Mouse (Mus musculus): ENCODE data around the gene Pknox1. TPM values are rescaled to one million over a fixed set of nuclear protein-coding genes. Genes with fewer than 3 reads are reported as not detected.
A peak's percentile ranks its signal among the peaks of the same experiment; 100 is the strongest.
"Not testable (repeated sequence)": the region's sequence is repeated elsewhere in the genome, so short reads cannot be mapped to it uniquely, and the experiment has no call there.

Gene Pknox1
- polyA plus RNA-seq, 1 experiment from 2014 or later, result 25.1 TPM

- Histone ChIP-seq H3K9me3 (no peaks in the 10 kb centered on the region), H3K27me3 (replicated peaks; ENCODE audit: low read depth, poor library complexity, severe bottlenecking) (no peaks in the 10 kb centered on the region), H3K36me3 (replicated peaks) (peaks cover 13% of the 10 kb centered on the region), H3K27ac (replicated peaks) (peak overlapping the region; percentile 84), H3K4me3 (0 out of 2 replicates have a peak overlapping the region, but pooled peaks have one; percentile 2), H3K4me1 (peaks cover 32% of the 10 kb centered on the region)
- WGBS, result 39% methylated on average over 8 of the region's 8 CpGs
- DNase-seq (ENCODE audit: low spot score), result peak; percentile 53
Measured at GRCm38 (mm10) chr17:31535871-31536629, 28.5 kb upstream of the Pknox1 start.

- no peaks in the 10 kb centered on the region for H3K27me3 ChIP-seq (replicated peaks; ENCODE audit: low read depth, poor library complexity, severe bottlenecking)
- no peaks in the 10 kb centered on the region for H3K9me3 ChIP-seq
- no peak overlapping the region for H3K27ac ChIP-seq (replicated peaks)
- peaks cover 38% of the 10 kb centered on the region for H3K4me1 ChIP-seq
- no peaks in the 10 kb centered on the region for H3K36me3 ChIP-seq (replicated peaks)
- no peak for DNase-seq (ENCODE audit: low spot score)
- WGBS, result 64% methylated on average over 3 of the region's 3 CpGs
- no peak overlapping the region for H3K4me3 ChIP-seq
Measured at GRCm38 (mm10) chr17:31540101-31540500, 24.4 kb upstream of the Pknox1 start.

- Histone ChIP-seq H3K4me3 (no peak overlapping the region), H3K27ac (replicated peaks) (peak overlapping the region; percentile 70)
Measured at GRCm38 (mm10) chr17:31540809-31541459, 23.6 kb upstream of the Pknox1 start.

GRCm38 (mm10) chr17:31541460-31541831, 23.1 kb upstream of the Pknox1 start:
- no peaks in the 10 kb centered on the region for H3K27me3 ChIP-seq (replicated peaks; ENCODE audit: low read depth, poor library complexity, severe bottlenecking)
- peak overlapping the region; percentile 60; the same call in 1 of the 2 replicates for H3K27ac ChIP-seq (replicated peaks)
- WGBS, result 48% methylated on average over 6 of the region's 6 CpGs
- H3K4me1 ChIP-seq, result peaks cover 24% of the 10 kb centered on the region
- no peak overlapping the region for H3K4me3 ChIP-seq
- peak; percentile 39 for DNase-seq (ENCODE audit: low spot score)
- H3K9me3 ChIP-seq, result no peaks in the 10 kb centered on the region
- no peaks in the 10 kb centered on the region for H3K36me3 ChIP-seq (replicated peaks)

More at GRCm38 (mm10) chr17:31540809-31541459, 23.6 kb upstream of the Pknox1 start:
- DNase-seq (ENCODE audit: low spot score), result no peak
- Histone ChIP-seq H3K4me1 (peaks cover 29% of the 10 kb centered on the region), H3K36me3 (replicated peaks) (no peaks in the 10 kb centered on the region), H3K9me3 (no peaks in the 10 kb centered on the region), H3K27me3 (replicated peaks; ENCODE audit: low read depth, poor library complexity, severe bottlenecking) (no peaks in the 10 kb centered on the region)
- 66% methylated on average over 4 of the region's 4 CpGs for WGBS

- H3K4me1 ChIP-seq, result peaks cover 31% of the 10 kb centered on the region
- H3K27ac ChIP-seq (replicated peaks), result no peak overlapping the region
- no peaks in the 10 kb centered on the region for H3K9me3 ChIP-seq
- WGBS, result 40% methylated on average over 6 of the region's 6 CpGs
- H3K4me3 ChIP-seq, result no peak overlapping the region
- DNase-seq (ENCODE audit: low spot score), result no peak
- H3K27me3 ChIP-seq (replicated peaks; ENCODE audit: low read depth, poor library complexity, severe bottlenecking), result no peaks in the 10 kb centered on the region
- H3K36me3 ChIP-seq (replicated peaks), result no peaks in the 10 kb centered on the region
Measured at GRCm38 (mm10) chr17:31543574-31543973, 21.0 kb upstream of the Pknox1 start.

GRCm38 (mm10) chr17:31546444-31547196, 17.9 kb upstream of the Pknox1 start:
- no peak for DNase-seq (ENCODE audit: low spot score)
- WGBS, result 88% methylated on average over 9 of the region's 9 CpGs
- Histone ChIP-seq H3K27ac (replicated peaks) (no peak overlapping the region), H3K4me1 (peaks cover 17% of the 10 kb centered on the region), H3K4me3 (no peak overlapping the region), H3K27me3 (replicated peaks; ENCODE audit: low read depth, poor library complexity, severe bottlenecking) (no peaks in the 10 kb centered on the region), H3K36me3 (replicated peaks) (no peaks in the 10 kb centered on the region), H3K9me3 (peaks cover 3% of the 10 kb centered on the region; the same call in 1 of the 2 replicates)

- H3K27ac ChIP-seq (replicated peaks), result peak overlapping the region; percentile 71
- H3K9me3 ChIP-seq, result peaks cover 3% of the 10 kb centered on the region; the same call in 1 of the 2 replicates
- 34% methylated on average over 3 of the region's 3 CpGs for WGBS
- no peak for DNase-seq (ENCODE audit: low spot score)
- no peaks in the 10 kb centered on the region for H3K27me3 ChIP-seq (replicated peaks; ENCODE audit: low read depth, poor library complexity, severe bottlenecking)
- H3K4me3 ChIP-seq, result no peak overlapping the region
- H3K4me1 ChIP-seq, result peaks cover 12% of the 10 kb centered on the region
- no peaks in the 10 kb centered on the region for H3K36me3 ChIP-seq (replicated peaks)
Measured at GRCm38 (mm10) chr17:31547974-31548373, 16.6 kb upstream of the Pknox1 start.

GRCm38 (mm10) chr17:31549389-31549788, 15.1 kb upstream of the Pknox1 start:
- no peak for DNase-seq (ENCODE audit: low spot score)
- Histone ChIP-seq H3K36me3 (replicated peaks) (no peaks in the 10 kb centered on the region), H3K9me3 (peaks cover 3% of the 10 kb centered on the region; the same call in 1 of the 2 replicates), H3K27me3 (replicated peaks; ENCODE audit: low read depth, poor library complexity, severe bottlenecking) (no peaks in the 10 kb centered on the region), H3K4me1 (peaks cover 12% of the 10 kb centered on the region), H3K4me3 (no peak overlapping the region), H3K27ac (replicated peaks) (no peak overlapping the region)
- 66% methylated on average over 8 of the region's 8 CpGs for WGBS

- H3K27ac ChIP-seq (replicated peaks); H3K9me3 ChIP-seq; H3K4me3 ChIP-seq; H3K36me3 ChIP-seq (replicated peaks); DNase-seq (ENCODE audit: low spot score); H3K27me3 ChIP-seq (replicated peaks; ENCODE audit: low read depth, poor library complexity, severe bottlenecking): not testable (repeated sequence)
- WGBS, result 94% methylated on average over 23 of the region's 23 CpGs
- H3K4me1 ChIP-seq, result peaks cover 19% of the 10 kb centered on the region
Measured at GRCm38 (mm10) chr17:31552601-31553000, 11.9 kb upstream of the Pknox1 start.

GRCm38 (mm10) chr17:31556253-31556652, 8.3 kb upstream of the Pknox1 start:
- Histone ChIP-seq H3K4me1 (peaks cover 19% of the 10 kb centered on the region), H3K9me3 (no peaks in the 10 kb centered on the region), H3K36me3 (replicated peaks) (no peaks in the 10 kb centered on the region), H3K27me3 (replicated peaks; ENCODE audit: low read depth, poor library complexity, severe bottlenecking) (no peaks in the 10 kb centered on the region), H3K4me3 (no peak overlapping the region), H3K27ac (replicated peaks) (peak overlapping the region; percentile 59)
- 77% methylated on average over 4 of the region's 4 CpGs for WGBS
- DNase-seq (ENCODE audit: low spot score), result no peak

GRCm38 (mm10) chr17:31557124-31557880, 7.2 kb upstream of the Pknox1 start:
- Histone ChIP-seq H3K27ac (replicated peaks) (peak overlapping the region; percentile 77), H3K36me3 (replicated peaks) (no peaks in the 10 kb centered on the region), H3K27me3 (replicated peaks; ENCODE audit: low read depth, poor library complexity, severe bottlenecking) (no peaks in the 10 kb centered on the region), H3K4me3 (no peak overlapping the region), H3K9me3 (no peaks in the 10 kb centered on the region), H3K4me1 (peaks cover 19% of the 10 kb centered on the region)
- DNase-seq (ENCODE audit: low spot score), result peak; percentile 84
- 58% methylated on average over 11 of the region's 11 CpGs for WGBS

All from embryonic facial prominence, embryonic 10.5 days (tissue).